Mouse (Mus musculus) myocyte (in vitro differentiated cells): ENCODE measurements at regions not wholly inside any gene's neighbourhood (a gene's known extent, or its start where the extent isn't known, plus 50 kb on each side); places are given as distances from the start of the nearest gene placed in this dataset.

ENCODE experiments used
- CEBPB ChIP-seq: IDR thresholded peaks from 2 replicates; pipeline ENCODE4 v1.6.1; 2011; ENCODE audit warnings: mild to moderate bottlenecking, moderate library complexity; ENCODE audit not compliant: poor library complexity, insufficient read depth, severe bottlenecking
- MAX ChIP-seq: IDR thresholded peaks from one replicate; pipeline ENCODE4 v1.6.1; 2011; ENCODE audit warnings: low read depth, mild to moderate bottlenecking, control low read depth
- POLR2A ChIP-seq: IDR thresholded peaks from one replicate; pipeline ENCODE4 v1.6.1; 2011; ENCODE audit warnings: low read depth, mild to moderate bottlenecking, control low read depth, moderate library complexity; ENCODE audit not compliant: insufficient read length
- SRF ChIP-seq: IDR thresholded peaks from one replicate; pipeline ENCODE4 v1.6.1; 2011; ENCODE audit warnings: low read depth; ENCODE audit not compliant: control insufficient read depth, insufficient read length
- TCF3 ChIP-seq: IDR thresholded peaks from one replicate; pipeline ENCODE4 v1.6.1; 2011; ENCODE audit warnings: low read depth, control low read depth; ENCODE audit not compliant: insufficient read length

DNA sequence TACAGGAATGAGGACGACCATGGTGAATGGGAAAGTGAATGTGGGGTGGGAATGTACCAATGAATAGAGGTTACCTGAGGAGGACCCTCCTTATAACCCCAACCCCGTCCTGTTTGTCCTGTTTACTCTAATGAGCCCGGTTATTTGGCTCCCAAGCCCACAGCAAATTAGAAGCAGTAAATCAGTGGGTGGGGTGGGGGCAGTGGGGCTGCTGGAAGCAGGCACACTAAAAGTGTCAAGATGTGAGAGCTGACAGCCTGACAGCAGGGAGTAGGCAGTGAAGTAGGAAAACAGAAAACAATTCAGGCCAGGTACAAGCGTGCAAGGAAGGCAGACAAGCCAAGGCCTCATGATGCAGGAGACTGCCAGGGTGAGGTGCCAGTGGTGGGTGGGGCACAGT is 108.1 kb upstream of the Pja1 start:
- TF ChIP-seq POLR2A (no peak), TCF3 (no peak), SRF (no peak), CEBPB (no peak), MAX (no peak)
